Mouse (Mus musculus) left cerebral cortex, adult 2 months (tissue): Measurements from ENCODE around the gene Ptprz1. TPM values are rescaled to one million over a fixed set of nuclear protein-coding genes. Genes with fewer than 3 reads are reported as not detected.

Experiments
- DNase-seq, 2 experiments: peaks; one replicate each; pipeline ENCODE4 v3.0.0; 2021 to 2022; ENCODE audit warnings: low spot score in 2 of 2, mixed read lengths in 1 of 2; ENCODE audit errors: extremely low spot score in 1 of 2
- H3K27ac ChIP-seq: fragments of 200-600 bp; 2 replicates; pipeline ENCODE4 v1.8.1; 2022
- H3K4me3 ChIP-seq: fragments of 200-600 bp; 2 replicates; pipeline ENCODE4 v1.8.1; 2022
- CTCF ChIP-seq: fragments of 200-600 bp; IDR thresholded peaks from 2 replicates; pipeline ENCODE4 v1.8.1; 2022; ENCODE audit warnings: antibody characterized with exemption, mild to moderate bottlenecking, moderate library complexity
- intact Hi-C: fragments of 180-260 bp; cut with DNase I; formaldehyde crosslinking; loops from one replicate; pipeline ENCODE4 v1.15.1; 2025
- long read RNA-seq, 2 experiments: library from polyadenylated mRNA; stranded (forward); transcript quantifications; one replicate each; pipeline ENCODE4 v2.0.0; 2021; ENCODE audit warnings: borderline mapping rate in 2 of 2
- total RNA-seq, 2 experiments: library from RNA; stranded (reverse); gene quantifications; 2 replicates each; pipeline ENCODE4 v1.2.3; 2021

Gene Ptprz1
- total RNA-seq = 100 to 1,000 TPM; 109 to 115 TPM
- long read RNA-seq, experiment 1, full-length matches to known transcripts = 31 of 82 reads
- long read RNA-seq, experiment 1, partial matches to known transcripts = 10 of 82 reads
- long read RNA-seq, experiment 1, other reads (novel, unspliced or antisense) = 41 of 82 reads
- long read RNA-seq, experiment 2, full-length matches to known transcripts = 36 of 101 reads
- long read RNA-seq, experiment 2, partial matches to known transcripts = 9 of 101 reads
- long read RNA-seq, experiment 2, other reads (novel, unspliced or antisense) = 56 of 101 reads

DNA sequence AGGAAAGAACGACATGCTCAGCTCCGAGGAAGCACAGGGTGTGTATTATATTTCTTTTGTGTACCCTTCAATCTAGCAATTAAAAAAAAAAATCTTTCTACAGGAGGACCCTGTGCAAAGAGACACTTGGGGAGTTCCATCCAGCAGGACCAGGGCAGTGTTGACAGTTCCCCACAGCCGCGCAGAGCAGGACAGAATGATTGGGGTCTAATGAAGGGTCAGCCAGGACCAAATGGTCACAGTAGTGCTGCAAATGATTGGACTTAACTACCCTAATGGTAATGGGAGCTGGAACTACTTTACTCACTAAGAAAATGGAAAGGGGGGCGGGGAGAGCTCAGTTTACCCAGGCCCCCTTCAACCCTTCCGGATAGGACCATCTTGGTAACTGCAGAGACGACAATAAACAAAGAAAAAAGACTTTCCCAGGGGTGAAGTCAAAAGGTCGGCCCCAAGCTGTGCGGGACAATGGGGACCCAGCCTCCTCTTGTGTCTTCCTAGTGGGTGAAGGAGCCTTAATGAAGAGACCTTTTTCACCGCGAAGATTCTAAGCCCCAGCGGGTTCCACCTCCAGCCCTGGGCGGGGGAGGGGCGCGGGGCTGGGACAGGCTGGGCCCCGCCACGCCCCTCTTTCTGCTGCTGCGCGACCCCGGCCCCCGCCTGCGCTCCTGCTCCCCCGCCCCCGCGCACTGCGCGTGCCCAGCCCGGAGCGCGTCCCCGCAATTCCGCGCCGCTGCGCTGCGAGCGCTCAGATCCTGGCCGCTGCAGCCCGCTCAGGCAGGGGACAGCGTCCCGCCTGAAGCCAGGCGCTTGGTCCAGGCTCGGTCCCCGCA is at the start of gene Ptprz1:
Gene Ptprz1, plus strand, starts transcription at position 722 of the 833 bp plus-strand sequence.
- intact Hi-C loops = no loop called here
- Histone ChIP-seq H3K27ac (peak within 1 kb of the TSS; percentile 57), H3K4me3 (peak within 1 kb of the TSS; percentile 66)
- DNase-seq = peak; percentile 68 to 78
- no peak for TF ChIP-seq CTCF

DNA sequence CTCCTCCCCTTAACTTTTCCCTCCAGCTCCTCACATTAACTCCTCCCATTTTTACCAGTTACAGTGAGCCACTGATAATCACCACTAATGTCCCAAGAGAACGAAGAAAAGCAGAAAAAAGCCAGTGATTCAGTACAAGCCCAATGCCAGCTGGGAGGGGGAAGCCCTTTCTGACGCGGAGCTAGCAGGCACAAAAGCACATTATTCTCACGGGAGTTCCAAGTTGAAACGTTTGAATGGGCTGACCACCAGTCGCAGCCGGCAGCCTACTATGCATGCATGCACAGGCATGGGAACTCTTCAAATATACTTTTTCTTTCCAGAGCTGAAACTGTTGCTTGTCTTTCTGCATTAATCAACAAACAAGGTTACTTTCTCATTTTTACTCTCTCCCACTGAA is 41.7 kb upstream of the Ptprz1 start:
- H3K27ac ChIP-seq = no peak overlapping the region; the same call in 1 of the 2 replicates
- no peak overlapping the region for H3K4me3 ChIP-seq
- peak in 1 of 2 experiments; percentile 15 for DNase-seq
- intact Hi-C loops = loop anchor here (2.0 kb wide), 1 partner anchor 39 kb away; no protein-coding TSS in a partner anchor
- TF ChIP-seq CTCF = no peak

DNA sequence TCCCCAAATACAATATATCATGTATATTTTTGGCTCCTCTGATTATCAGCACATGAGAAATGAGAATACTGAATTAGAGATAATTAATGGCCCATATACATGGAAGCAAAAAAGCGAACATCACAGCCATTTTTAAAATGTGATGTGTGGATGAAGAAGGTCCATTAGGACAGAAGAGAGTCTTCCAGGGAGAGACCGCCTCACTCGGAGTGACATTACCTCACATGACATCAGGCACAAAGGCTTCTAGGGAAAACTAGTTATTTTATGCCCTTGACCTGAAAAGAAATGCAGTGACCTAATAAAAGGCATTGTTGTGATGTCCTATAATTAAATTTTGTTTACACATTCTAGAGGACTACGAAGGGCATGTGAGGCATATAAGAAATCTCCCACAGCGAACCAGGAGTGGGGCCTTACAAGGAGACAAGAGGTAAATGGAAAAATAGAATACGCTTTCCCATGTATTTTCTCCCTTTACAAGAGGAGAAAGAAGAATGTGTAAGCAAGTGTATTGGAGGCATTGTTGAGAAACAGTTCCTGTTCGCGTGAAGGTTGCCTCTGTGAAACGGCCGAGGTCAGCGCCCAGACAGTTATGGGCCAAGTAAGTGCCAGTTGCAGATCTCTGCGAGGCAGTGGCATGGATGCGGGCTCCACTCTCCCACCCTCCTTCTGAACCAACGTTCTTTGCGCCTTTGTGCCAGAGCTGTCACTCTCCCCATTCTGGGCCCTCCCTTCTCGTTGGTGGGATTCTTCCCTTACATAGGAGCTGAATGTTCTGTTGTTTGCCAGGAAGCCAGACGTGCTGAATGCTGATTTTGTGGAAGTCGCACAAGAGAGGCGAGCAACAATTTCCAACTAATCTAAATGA is 41.0 kb upstream of the Ptprz1 start:
- TF ChIP-seq CTCF = no peak
- Histone ChIP-seq H3K4me3 (no peak overlapping the region), H3K27ac (no peak overlapping the region; the same call in 1 of the 2 replicates)
- intact Hi-C loops = no loop called here
- DNase-seq = peak; percentile 10 to 17

DNA sequence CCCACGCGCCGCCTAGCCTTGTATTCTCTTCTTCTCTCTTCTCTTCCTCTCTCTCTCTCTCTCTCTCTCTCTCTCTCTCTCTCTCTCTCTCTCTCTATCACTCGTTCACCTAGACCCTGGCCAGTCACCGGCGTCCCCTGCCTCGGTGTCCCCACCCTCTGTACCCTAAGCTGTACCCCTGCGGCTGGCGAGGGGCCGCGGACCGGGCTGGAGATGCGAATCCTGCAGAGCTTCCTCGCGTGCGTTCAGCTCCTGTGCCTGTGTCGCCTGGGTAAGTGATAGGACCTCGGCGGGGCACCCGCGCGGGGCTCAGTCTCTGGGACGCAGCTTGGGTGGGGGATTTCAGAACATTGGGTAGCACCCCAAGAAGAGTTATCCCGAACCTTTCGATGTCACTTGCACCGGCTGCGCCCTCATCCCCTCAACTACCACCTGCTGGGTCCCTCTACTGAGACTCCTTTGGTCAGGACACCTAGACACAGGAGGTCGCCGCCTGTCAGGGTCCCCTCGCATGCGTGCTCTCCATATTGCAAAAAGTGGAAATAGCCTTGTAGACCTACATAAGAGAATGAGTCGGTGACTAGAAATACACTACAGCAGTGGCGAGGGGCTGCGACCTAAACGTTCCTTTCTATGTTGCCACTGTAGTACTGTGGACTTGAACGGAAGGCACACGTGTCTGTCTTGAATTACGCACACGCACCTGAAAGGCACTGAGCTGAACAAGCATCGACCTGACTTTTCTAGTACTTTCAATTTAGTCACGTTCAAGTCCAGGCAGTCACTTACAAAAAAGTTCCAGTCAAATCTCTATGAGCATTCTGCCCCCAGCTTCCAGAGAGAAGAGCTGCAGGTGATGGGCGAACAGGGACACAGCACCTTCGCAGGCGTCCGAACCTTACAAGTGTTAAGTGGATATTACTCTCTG is 576 bp downstream of the Ptprz1 start:
- intact Hi-C loops = no loop called here
- Histone ChIP-seq H3K4me3 (peak overlapping the region; percentile 66), H3K27ac (peak overlapping the region; percentile 57)
- peak; percentile 27; the same call in 1 of the 2 replicates for TF ChIP-seq CTCF
- peak; percentile 33 to 45 for DNase-seq

DNA sequence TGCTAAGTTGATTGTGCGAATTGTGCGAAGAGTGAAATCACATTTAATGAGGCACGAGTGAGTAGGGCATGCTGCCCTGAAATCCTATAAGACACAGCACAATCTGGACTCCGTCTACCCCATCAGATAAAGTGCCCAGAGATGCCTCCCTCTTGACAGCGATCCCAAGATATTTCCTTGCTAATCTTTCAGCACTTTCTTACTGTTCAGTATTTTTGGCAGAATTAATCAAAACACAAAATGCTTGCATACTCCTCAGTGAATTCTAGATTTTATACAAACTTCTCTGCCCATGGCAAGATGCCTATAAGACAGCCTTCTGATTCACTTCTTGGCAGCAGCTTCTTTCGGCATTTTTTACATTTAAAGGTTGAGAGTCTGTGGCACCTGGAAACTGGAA is 12.7 kb downstream of the Ptprz1 start:
- no peak for TF ChIP-seq CTCF
- intact Hi-C loops = no loop called here
- no peak for DNase-seq
- no peak overlapping the region for H3K27ac ChIP-seq
- no peak overlapping the region for H3K4me3 ChIP-seq

DNA sequence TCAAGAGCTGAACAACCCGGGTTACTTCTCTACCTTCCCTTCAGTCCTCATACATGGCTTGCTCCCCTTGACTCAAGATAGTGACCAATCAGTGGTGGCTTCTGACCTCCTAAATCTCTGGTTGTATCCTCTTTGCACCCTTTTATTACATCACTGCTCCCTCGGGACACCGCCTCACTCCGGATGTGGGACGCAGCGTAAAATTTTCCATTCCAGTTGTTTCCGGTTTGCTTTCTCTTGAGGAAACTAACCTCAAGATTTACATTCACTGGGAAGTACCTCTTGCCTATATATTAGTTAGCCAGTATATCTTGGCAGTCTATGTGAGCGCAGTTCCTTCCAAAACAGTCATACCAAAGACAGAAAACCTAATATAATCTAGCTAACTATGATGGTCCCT is 14.0 kb downstream of the Ptprz1 start:
- TF ChIP-seq CTCF = no peak
- H3K27ac ChIP-seq = no peak overlapping the region

DNA sequence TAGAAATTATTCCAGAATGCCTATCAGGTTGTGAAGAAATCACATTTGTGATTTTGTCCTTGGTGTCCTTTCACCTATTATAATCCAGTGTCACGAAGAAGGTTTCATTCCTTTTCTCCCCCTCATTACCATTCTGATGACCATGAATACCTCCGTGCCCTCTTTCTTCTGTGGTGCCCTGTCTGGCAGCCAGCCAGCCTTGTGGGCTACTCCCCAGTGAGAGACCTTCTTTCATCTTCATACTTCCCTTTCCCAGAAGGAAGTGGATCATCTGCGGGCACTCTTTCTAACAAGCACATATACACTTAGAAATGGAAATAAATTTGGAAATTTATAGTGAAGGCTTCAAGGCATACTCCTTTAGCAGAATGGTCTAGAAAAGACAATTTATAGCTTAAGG is 26.7 kb downstream of the Ptprz1 start:
- intact Hi-C loops = no loop called here
- no peak overlapping the region for H3K27ac ChIP-seq
- H3K4me3 ChIP-seq = no peak overlapping the region
- DNase-seq = no peak
- TF ChIP-seq CTCF = no peak

More for the DNA sequence above, 14.0 kb downstream of the Ptprz1 start:
- no peak for DNase-seq
- intact Hi-C loops = no loop called here
- no peak overlapping the region for H3K4me3 ChIP-seq

DNA sequence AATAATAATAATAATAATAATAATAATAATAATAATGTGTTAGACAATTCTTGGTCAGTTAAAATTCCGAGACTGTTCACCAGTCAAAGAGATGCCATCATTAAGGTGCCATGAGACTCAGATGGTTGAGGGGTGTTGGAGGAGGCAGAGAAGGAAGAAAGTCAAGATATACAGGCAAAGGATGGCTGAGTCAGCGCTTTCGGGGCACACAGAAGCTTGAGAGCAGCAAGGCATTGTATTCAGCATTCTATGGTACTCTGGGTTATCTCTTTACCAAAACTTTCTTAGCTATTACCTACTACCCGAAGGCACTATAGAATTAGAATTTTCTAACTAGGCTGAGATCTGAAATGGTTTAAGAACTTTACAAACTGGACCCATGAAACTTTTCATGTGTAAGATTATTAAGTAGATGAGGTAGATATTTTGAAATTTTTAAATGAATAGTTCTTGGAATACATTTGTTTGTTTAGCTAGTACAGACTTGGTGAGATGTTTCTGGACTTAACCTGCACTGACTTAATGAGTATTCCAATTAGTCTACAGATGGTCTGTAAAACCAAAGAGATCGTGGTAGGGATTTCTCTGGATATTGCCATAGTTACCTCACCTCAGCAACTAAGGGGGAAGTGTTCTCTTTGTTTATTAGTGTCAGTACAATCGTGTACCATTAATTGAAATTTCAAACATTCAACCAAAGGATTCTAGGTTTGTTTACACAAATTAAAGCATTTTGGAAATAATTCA is 33.4 kb downstream of the Ptprz1 start:
- no peak overlapping the region for H3K27ac ChIP-seq
- H3K4me3 ChIP-seq = no peak overlapping the region
- no peak for TF ChIP-seq CTCF
- intact Hi-C loops = no loop called here
- no peak for DNase-seq

DNA sequence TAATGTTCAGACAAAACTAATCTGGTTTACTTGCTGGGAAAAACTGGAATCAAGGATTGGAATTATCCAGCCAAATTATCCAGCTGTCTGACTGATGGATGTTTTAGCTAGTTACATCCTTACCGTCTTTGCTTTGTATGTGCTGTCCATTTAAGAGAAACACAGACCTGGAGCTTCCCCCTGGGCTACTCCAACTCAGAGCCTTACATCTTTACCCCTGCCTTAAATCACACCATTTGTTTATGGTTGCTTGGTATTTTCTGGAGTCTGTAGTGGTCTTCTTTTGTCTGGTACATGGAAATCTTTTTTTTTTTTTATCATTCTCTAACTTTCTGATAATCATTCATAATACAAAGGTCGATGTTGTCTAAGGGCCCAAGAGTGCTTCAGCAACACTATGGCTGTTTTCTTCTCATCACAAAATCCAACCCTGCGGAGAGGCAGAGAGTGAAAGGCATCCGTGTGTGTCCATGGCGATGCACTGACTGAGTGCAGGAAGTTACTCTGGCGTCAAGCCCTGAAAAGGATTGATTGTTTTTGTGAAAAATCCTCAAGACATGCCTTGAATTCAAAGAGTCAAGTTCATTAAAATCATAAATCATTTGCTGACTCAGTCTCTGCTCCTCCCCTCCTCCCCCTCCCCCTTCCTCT is 34.1 kb downstream of the Ptprz1 start:
- H3K27ac ChIP-seq = no peak overlapping the region
- no peak for DNase-seq

DNA sequence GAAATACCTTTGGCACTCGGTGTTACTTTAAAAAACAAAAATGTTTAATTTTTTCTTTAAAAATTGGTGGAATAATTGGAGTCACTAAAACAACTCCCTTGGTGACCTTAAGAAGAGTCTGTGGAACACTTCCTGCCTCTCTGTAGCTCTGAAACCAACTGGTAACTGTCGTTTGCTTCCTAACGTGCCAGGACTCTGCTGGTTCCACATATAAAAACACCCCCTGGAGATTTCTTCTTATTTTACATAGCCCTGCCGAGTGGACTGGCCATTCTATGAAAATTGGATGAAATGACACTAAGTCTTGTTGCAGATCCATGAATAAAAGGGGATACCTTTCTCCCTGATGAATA is 34.6 kb downstream of the Ptprz1 start:
- intact Hi-C loops = no loop called here
- no peak for DNase-seq
- no peak overlapping the region for H3K4me3 ChIP-seq
- no peak for TF ChIP-seq CTCF
- H3K27ac ChIP-seq = no peak overlapping the region

More for the DNA sequence above, 34.1 kb downstream of the Ptprz1 start:
- intact Hi-C loops = no loop called here
- H3K4me3 ChIP-seq = no peak overlapping the region
- no peak for TF ChIP-seq CTCF
